Mouse (Mus musculus) liver, adult 2 months (tissue): Measurements from ENCODE around the gene Opalin.

Experiments
- CTCF ChIP-seq: fragments of 200-500 bp; IDR thresholded peaks from 2 replicates; pipeline ENCODE4 v1.5.1; 2011; ENCODE audit warnings: low read depth, low read length, control low read depth
- POLR2A ChIP-seq: fragments of 200-500 bp; IDR thresholded peaks from 2 replicates; pipeline ENCODE4 v1.6.1; 2011; ENCODE audit warnings: low read length, control low read depth; ENCODE audit not compliant: insufficient read depth; ENCODE audit errors: extremely low read depth

DNA sequence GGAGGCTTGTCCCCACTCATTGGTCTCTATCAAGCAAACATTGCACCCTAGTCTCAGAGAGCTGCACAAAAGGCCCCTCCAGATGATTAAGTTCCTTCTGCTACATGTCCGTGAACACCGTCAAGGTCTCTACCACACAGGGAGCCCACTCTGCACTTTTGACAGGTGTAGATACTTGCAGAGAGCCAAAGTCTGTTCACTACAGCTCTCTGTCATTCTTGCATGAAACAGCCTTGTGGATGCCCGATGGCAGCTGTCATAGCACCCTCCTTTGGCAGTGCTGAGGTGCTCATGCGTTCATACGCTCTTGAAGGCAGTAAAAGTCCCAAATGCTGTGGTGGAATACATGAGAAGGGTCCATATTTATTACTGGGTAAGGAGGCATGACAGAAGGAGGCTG, 49.9 kb downstream of the Opalin start:
- TF ChIP-seq CTCF, result no peak
- no peak for TF ChIP-seq POLR2A
